Mouse (Mus musculus): ENCODE results near the gene Klhl31.

- no peak for TF ChIP-seq CTCF (IDR thresholded peaks at IDR 0.05)
- TF ChIP-seq EP300 (IDR thresholded peaks at IDR 0.05): no peak
Measured at GRCm38 (mm10) chr9:77629708-77630107, 6.6 kb upstream of the Klhl31 start.

Measured in lung, postnatal 0 days (tissue).